In genomic region chr17:25830200-25830753, GRCm38 (mm10) we compare ENCODE assay signal across 9 mouse cellular contexts. TPM values are rescaled to one million over a fixed set of nuclear protein-coding genes. Genes with fewer than 3 reads are reported as not detected.
DNase-seq lines count a peak whose midpoint lies in the region; ATAC-seq and TF ChIP-seq lines count a peak whose summit lies in the region.
"Had no signal": no experiment of that assay in that cellular context is flagged by ENCODE, and none has a peak within 500 bp of the region (broad histone marks: within the 10 kb centered on the region; RNA-seq: fewer than 3 reads in every experiment).

No protein-coding gene starts in this region.

- no peak for DNase-seq in kidney, adult 18-20 months
- DNase-seq in hindbrain, postnatal 0 days (ENCODE audit: low spot score) = no peak
- DNase-seq in gastrocnemius, postnatal 4 days (ENCODE audit: low spot score in 2 of 2) = no peak
- no peak for DNase-seq in T-cell, adult 2 months (ENCODE audit: low spot score)

- no peaks in the 10 kb centered on the region for H3K9me3 ChIP-seq in kidney, embryonic 16.5 days (ENCODE audit: low read length)
- no peaks in the 10 kb centered on the region for H3K9me3 ChIP-seq in embryonic facial prominence, embryonic 15.5 days (replicated peaks)
- no peaks in the 10 kb centered on the region for H3K9me3 ChIP-seq in hindbrain, postnatal 0 days (ENCODE audit: low read length)
- no peaks in the 10 kb centered on the region for H3K9me3 ChIP-seq in midbrain, embryonic 15.5 days

- H3K4me1 ChIP-seq in kidney, embryonic 16.5 days (ENCODE audit: insufficient read depth, low read length) = peaks cover 50% of the 10 kb centered on the region
- H3K4me1 ChIP-seq in embryonic facial prominence, embryonic 15.5 days = peaks cover 71% of the 10 kb centered on the region
- peaks cover 35% of the 10 kb centered on the region for H3K4me1 ChIP-seq in hindbrain, postnatal 0 days (ENCODE audit: insufficient read depth, low read length)
- H3K4me1 ChIP-seq in midbrain, embryonic 15.5 days = peaks cover 84% of the 10 kb centered on the region

- H3K27me3 ChIP-seq in kidney, embryonic 16.5 days (ENCODE audit: insufficient read depth, low read length) = no peaks in the 10 kb centered on the region
- no peaks in the 10 kb centered on the region for H3K27me3 ChIP-seq in embryonic facial prominence, embryonic 15.5 days
- H3K27me3 ChIP-seq in hindbrain, postnatal 0 days (ENCODE audit: insufficient read depth, low read length) = no peaks in the 10 kb centered on the region
- H3K27me3 ChIP-seq in midbrain, embryonic 15.5 days (replicated peaks) = no peaks in the 10 kb centered on the region

- H3K9ac ChIP-seq in kidney, embryonic 16.5 days (replicated peaks; ENCODE audit: low read length) = no peak overlapping the region
- no peak overlapping the region for H3K9ac ChIP-seq in embryonic facial prominence, embryonic 15.5 days
- H3K9ac ChIP-seq in hindbrain, postnatal 0 days (replicated peaks; ENCODE audit: low read length) = no peak overlapping the region
- H3K9ac ChIP-seq in midbrain, embryonic 15.5 days = no peak overlapping the region

- no peak for ATAC-seq in kidney, embryonic 16.5 days (ENCODE audit: low FRiP score, low TSS enrichment)
- no peak for ATAC-seq in embryonic facial prominence, embryonic 15.5 days (ENCODE audit: insufficient number of reproducible peaks, low FRiP score, low TSS enrichment, low read depth)
- no peak for ATAC-seq in hindbrain, postnatal 0 days
- no peak for ATAC-seq in midbrain, embryonic 15.5 days (replicated peaks)
- no peak for ATAC-seq in frontal cortex, adult (ENCODE audit: low TSS enrichment)

- no peak overlapping the region for H3K27ac ChIP-seq in kidney, embryonic 16.5 days (ENCODE audit: low read length)
- H3K27ac ChIP-seq in embryonic facial prominence, embryonic 15.5 days (replicated peaks) = no peak overlapping the region
- H3K27ac ChIP-seq in hindbrain, postnatal 0 days = no peak overlapping the region
- H3K27ac ChIP-seq in midbrain, embryonic 15.5 days = no peak overlapping the region

- H3K4me3 ChIP-seq in kidney, embryonic 16.5 days (ENCODE audit: low read length) = no peak overlapping the region
- peak overlapping the region; percentile 54 for H3K4me3 ChIP-seq in embryonic facial prominence, embryonic 15.5 days (replicated peaks)
- peak overlapping the region; percentile 46; the same call in 1 of the 2 replicates for H3K4me3 ChIP-seq in hindbrain, postnatal 0 days (ENCODE audit: low read length)
- H3K4me3 ChIP-seq in midbrain, embryonic 15.5 days = peak overlapping the region; percentile 66

- TF ChIP-seq CTCF in hindbrain, postnatal 0 days (IDR thresholded peaks at IDR 0.05; ENCODE audit: low read depth) = no peak

- peak overlapping the region; percentile 64 for H3K4me2 ChIP-seq in kidney, embryonic 16.5 days (replicated peaks; ENCODE audit: low read depth, low read length)
- H3K4me2 ChIP-seq in embryonic facial prominence, embryonic 15.5 days (replicated peaks) = peak overlapping the region; percentile 73
- peak overlapping the region; percentile 80; the same call in 1 of the 2 replicates for H3K4me2 ChIP-seq in hindbrain, postnatal 0 days (ENCODE audit: low read depth, low read length)
- H3K4me2 ChIP-seq in midbrain, embryonic 15.5 days = peak overlapping the region; percentile 80

- peaks cover 30% of the 10 kb centered on the region for H3K36me3 ChIP-seq in kidney, embryonic 16.5 days (ENCODE audit: insufficient read depth, low read length)
- peaks cover 47% of the 10 kb centered on the region for H3K36me3 ChIP-seq in embryonic facial prominence, embryonic 15.5 days
- peaks cover 25% of the 10 kb centered on the region; the same call in 1 of the 2 replicates for H3K36me3 ChIP-seq in hindbrain, postnatal 0 days (ENCODE audit: insufficient read depth, low read length)
- 0 out of 2 replicates have a peak, but pooled peaks cover 31% of the 10 kb centered on the region for H3K36me3 ChIP-seq in midbrain, embryonic 15.5 days (replicated peaks)

- 78% methylated on average over 4 of the region's 4 CpGs for WGBS in kidney, embryonic 16.5 days
- 86% methylated on average over 4 of the region's 4 CpGs for WGBS in embryonic facial prominence, embryonic 15.5 days
- WGBS in hindbrain, postnatal 0 days = 84% methylated on average over 4 of the region's 4 CpGs
- WGBS in midbrain, embryonic 15.5 days = 94% methylated on average over 4 of the region's 4 CpGs

RNA-seq across cellular contexts. Expression of gene Jmjd8, which starts 1.6 kb away (rescaled TPM):
- polyA plus RNA-seq in kidney, embryonic 16.5 days (2015; fragmentation: Nextera tagmentation; extraction: Ambion mirVana) = 72.3 and 73.0 TPM in 2 replicates
- 44.9 and 46.2 TPM in 2 replicates for polyA plus RNA-seq in embryonic facial prominence, embryonic 15.5 days (2015; fragmentation: Nextera tagmentation; extraction: Ambion mirVana)
- total RNA-seq in hindbrain, postnatal 0 days (2014; rRNA removed) = 57.0 and 61.0 TPM in 2 replicates
- polyA plus RNA-seq in hindbrain, postnatal 0 days (2015; fragmentation: Nextera tagmentation; extraction: Ambion mirVana) = 38.6 and 41.3 TPM in 2 replicates
- polyA plus RNA-seq in midbrain, embryonic 15.5 days (2015; fragmentation: Nextera tagmentation; extraction: Ambion mirVana) = 61.9 and 63.0 TPM in 2 replicates
- total RNA-seq in gastrocnemius, postnatal 4 days (2021) = 10 to 100 TPM; 31.6 to 32.4 TPM

RNA-seq across cellular contexts. Expression of gene Stub1, which starts 2.9 kb away (rescaled TPM):
- polyA plus RNA-seq in kidney, embryonic 16.5 days (2015; fragmentation: Nextera tagmentation; extraction: Ambion mirVana) = 387 and 393 TPM in 2 replicates
- 343 and 364 TPM in 2 replicates for polyA plus RNA-seq in embryonic facial prominence, embryonic 15.5 days (2015; fragmentation: Nextera tagmentation; extraction: Ambion mirVana)
- total RNA-seq in hindbrain, postnatal 0 days (2014; rRNA removed) = 271 and 273 TPM in 2 replicates
- polyA plus RNA-seq in hindbrain, postnatal 0 days (2015; fragmentation: Nextera tagmentation; extraction: Ambion mirVana) = 369 and 370 TPM in 2 replicates
- 373 and 381 TPM in 2 replicates for polyA plus RNA-seq in midbrain, embryonic 15.5 days (2015; fragmentation: Nextera tagmentation; extraction: Ambion mirVana)
- 100 to 1,000 TPM; 116 to 134 TPM for total RNA-seq in gastrocnemius, postnatal 4 days (2021)

RNA-seq across cellular contexts. Expression of gene Rhbdl1, which starts 6.8 kb away (rescaled TPM):
- polyA plus RNA-seq in kidney, embryonic 16.5 days (2015; fragmentation: Nextera tagmentation; extraction: Ambion mirVana) = 3.3 and 4.0 TPM in 2 replicates
- polyA plus RNA-seq in embryonic facial prominence, embryonic 15.5 days (2015; fragmentation: Nextera tagmentation; extraction: Ambion mirVana) = 2.7 and 3.2 TPM in 2 replicates
- 122 and 135 TPM in 2 replicates for total RNA-seq in hindbrain, postnatal 0 days (2014; rRNA removed)
- 78.6 and 80.0 TPM in 2 replicates for polyA plus RNA-seq in hindbrain, postnatal 0 days (2015; fragmentation: Nextera tagmentation; extraction: Ambion mirVana)
- 54.8 and 57.8 TPM in 2 replicates for polyA plus RNA-seq in midbrain, embryonic 15.5 days (2015; fragmentation: Nextera tagmentation; extraction: Ambion mirVana)
- total RNA-seq in gastrocnemius, postnatal 4 days (2021) = 1 to 10 TPM; 7.6 to 10.0 TPM

RNA-seq across cellular contexts. Expression of gene Wdr24, which starts 6.8 kb away (rescaled TPM):
- 33.1 and 35.3 TPM in 2 replicates for polyA plus RNA-seq in kidney, embryonic 16.5 days (2015; fragmentation: Nextera tagmentation; extraction: Ambion mirVana)
- 24.7 and 27.1 TPM in 2 replicates for polyA plus RNA-seq in embryonic facial prominence, embryonic 15.5 days (2015; fragmentation: Nextera tagmentation; extraction: Ambion mirVana)
- 31.3 and 39.7 TPM in 2 replicates for total RNA-seq in hindbrain, postnatal 0 days (2014; rRNA removed)
- polyA plus RNA-seq in hindbrain, postnatal 0 days (2015; fragmentation: Nextera tagmentation; extraction: Ambion mirVana) = 21.0 and 22.6 TPM in 2 replicates
- 35.2 and 36.7 TPM in 2 replicates for polyA plus RNA-seq in midbrain, embryonic 15.5 days (2015; fragmentation: Nextera tagmentation; extraction: Ambion mirVana)
- 10 to 100 TPM; 12.2 to 13.7 TPM for total RNA-seq in gastrocnemius, postnatal 4 days (2021)

RNA-seq across cellular contexts. Expression of gene Gm20683, which starts 11.3 kb away (rescaled TPM):
- 4.0 and 4.3 TPM in 2 replicates for polyA plus RNA-seq in kidney, embryonic 16.5 days (2015; fragmentation: Nextera tagmentation; extraction: Ambion mirVana)
- 2.5 and 3.5 TPM in 2 replicates for polyA plus RNA-seq in embryonic facial prominence, embryonic 15.5 days (2015; fragmentation: Nextera tagmentation; extraction: Ambion mirVana)
- 22.8 and 40.0 TPM in 2 replicates for total RNA-seq in hindbrain, postnatal 0 days (2014; rRNA removed)
- 12.6 and 12.9 TPM in 2 replicates for polyA plus RNA-seq in hindbrain, postnatal 0 days (2015; fragmentation: Nextera tagmentation; extraction: Ambion mirVana)
- polyA plus RNA-seq in midbrain, embryonic 15.5 days (2015; fragmentation: Nextera tagmentation; extraction: Ambion mirVana) = 14.2 and 14.7 TPM in 2 replicates
- total RNA-seq in gastrocnemius, postnatal 4 days (2021) = 1 to 10 TPM; 5.4 to 7.6 TPM
- total RNA-seq: common myeloid progenitor, adult 5-6 weeks had no signal

Comparison
In these comparisons a context has a peak if more than half of its experiments do, and no peak if none do; other contexts are left out.
1. RNA of gene Rhbdl1, which starts 6.8 kb away (polyA plus RNA-seq): 78.6 to 80.0 TPM in hindbrain, postnatal 0 days and 54.8 to 57.8 TPM in midbrain, embryonic 15.5 days; 3.3 to 4.0 TPM in kidney, embryonic 16.5 days and 2.7 to 3.2 TPM in embryonic facial prominence, embryonic 15.5 days; every median in the first group is over 10 times any median in the second.
2. Peak in every context shown above with its lines, with median percentiles within 50 percentile points of each other: H3K4me2 ChIP-seq.